Mouse (Mus musculus) intestine, postnatal 0 days (tissue): ENCODE data around the gene Sgms1. TPM values are rescaled to one million over a fixed set of nuclear protein-coding genes. Genes with fewer than 3 reads are reported as not detected.

ENCODE experiments used
- ATAC-seq: fragments of 200-750 bp; cut with Nextera tagmentation; 2 replicates; pipeline ENCODE4 v1.8.0; 2017; ENCODE audit warnings: mild to moderate bottlenecking, moderate TSS enrichment, moderate library complexity
- H3K27ac ChIP-seq: fragments of 300-500 bp; sonication (generic); 2 replicates; pipeline ENCODE4 v1.5.1; 2014; ENCODE audit warnings: mild to moderate bottlenecking, low read depth, low read length, moderate library complexity
- H3K27me3 ChIP-seq: fragments of 300-500 bp; sonication (generic); replicated peaks from 2 replicates; pipeline ENCODE4 v1.6.1; 2014; ENCODE audit warnings: low read length, mixed read lengths; ENCODE audit not compliant: control insufficient read depth, insufficient read depth
- H3K36me3 ChIP-seq: fragments of 300-500 bp; sonication (generic); 2 replicates; pipeline ENCODE4 v1.6.1; 2014; ENCODE audit warnings: mild to moderate bottlenecking, moderate library complexity; ENCODE audit not compliant: control insufficient read depth, insufficient read depth
- H3K4me1 ChIP-seq: fragments of 300-500 bp; sonication (generic); replicated peaks from 2 replicates; pipeline ENCODE4 v1.6.1; 2014; ENCODE audit warnings: antibody characterized with exemption, low read length, mixed read lengths; ENCODE audit not compliant: control insufficient read depth, insufficient read depth
- H3K4me2 ChIP-seq: fragments of 300-500 bp; sonication (generic); replicated peaks from 2 replicates; pipeline ENCODE4 v1.6.1; 2014; ENCODE audit warnings: low read depth, mild to moderate bottlenecking, moderate library complexity
- H3K4me3 ChIP-seq: fragments of 300-500 bp; sonication (generic); 2 replicates; pipeline ENCODE4 v1.5.1; 2014; ENCODE audit warnings: low read depth, low read length
- H3K9ac ChIP-seq: fragments of 300-500 bp; sonication (generic); 2 replicates; pipeline ENCODE4 v1.6.1; 2014; ENCODE audit warnings: mild to moderate bottlenecking, low read depth, low read length
- H3K9me3 ChIP-seq: fragments of 300-500 bp; sonication (generic); 2 replicates; pipeline ENCODE4 v1.6.1; 2016; ENCODE audit warnings: mixed run types; ENCODE audit not compliant: control insufficient read depth
- CTCF ChIP-seq: sonication (generic); IDR thresholded peaks from 2 replicates; pipeline ENCODE4 v1.5.1; 2016; ENCODE audit warnings: low read depth, mild to moderate bottlenecking, control low read depth, antibody characterized with exemption, moderate library complexity
- WGBS: fragments of 180-500 bp; shearing (Covaris S2); extraction: QIAGEN DNeasy Blood & Tissue Kit; methylation state at CpG from one replicate; pipeline ENCODE4 v1.1.7; 2014; 5-methylcytosine and 5-hydroxymethylcytosine counted together
- polyA plus RNA-seq: library from polyadenylated mRNA; unstranded; fragments of >200 nt; fragmentation: Nextera tagmentation; extraction: Ambion mirVana; gene quantifications from 2 replicates; pipeline ENCODE4 v1.2.1, GENCODE M21; 2015

Sgms1 gene
- polyA plus RNA-seq, 1 experiment from 2014 or later = 18.6 TPM

- Histone ChIP-seq H3K27me3 (no peaks in the 10 kb centered on the region), H3K4me2 (peak overlapping the region; percentile 97), H3K4me1 (peaks cover 8% of the 10 kb centered on the region), H3K4me3 (peak overlapping the region; percentile 76), H3K27ac (no peak overlapping the region), H3K36me3 (no peaks in the 10 kb centered on the region), H3K9ac (peak overlapping the region; percentile 70; the same call in 1 of the 2 replicates), H3K9me3 (no peaks in the 10 kb centered on the region)
- TF ChIP-seq CTCF = no peak
- ATAC-seq = no peak
- 36% methylated on average over 19 of the region's 19 CpGs for WGBS
Observed at GRCm38 (mm10) chr19:32386556-32387402, 2.7 kb downstream of the Sgms1 start.

- H3K4me2 ChIP-seq = no peak overlapping the region
- no peaks in the 10 kb centered on the region for H3K9me3 ChIP-seq
- no peak for ATAC-seq
- no peaks in the 10 kb centered on the region for H3K36me3 ChIP-seq
- H3K4me3 ChIP-seq = no peak overlapping the region
- H3K27me3 ChIP-seq = no peaks in the 10 kb centered on the region
- no peak overlapping the region for H3K9ac ChIP-seq
- TF ChIP-seq CTCF = no peak
- no peaks in the 10 kb centered on the region; the same call in none of the 2 replicates for H3K4me1 ChIP-seq
- 95% methylated on average over 8 of the region's 8 CpGs for WGBS
- H3K27ac ChIP-seq = no peak overlapping the region
Observed at GRCm38 (mm10) chr19:32383738-32384137, 5.8 kb downstream of the Sgms1 start.

GRCm38 (mm10) chr19:32381511-32381961 lies 8.0 kb downstream of the Sgms1 start:
- no peak for TF ChIP-seq CTCF
- WGBS = 70% methylated on average over 3 of the region's 3 CpGs
- no peak for ATAC-seq

GRCm38 (mm10) chr19:32380748-32381147 lies 8.8 kb downstream of the Sgms1 start:
- Histone ChIP-seq H3K4me2 (no peak overlapping the region), H3K4me3 (no peak overlapping the region), H3K9me3 (no peaks in the 10 kb centered on the region), H3K9ac (no peak overlapping the region), H3K36me3 (no peaks in the 10 kb centered on the region), H3K27ac (no peak overlapping the region), H3K27me3 (no peaks in the 10 kb centered on the region), H3K4me1 (peaks cover 3% of the 10 kb centered on the region; the same call in 1 of the 2 replicates)
- TF ChIP-seq CTCF = no peak
- ATAC-seq = no peak
- WGBS = 95% methylated on average over 11 of the region's 11 CpGs

More at GRCm38 (mm10) chr19:32381511-32381961, 8.0 kb downstream of the Sgms1 start:
- Histone ChIP-seq H3K27me3 (no peaks in the 10 kb centered on the region), H3K4me1 (peaks cover 3% of the 10 kb centered on the region), H3K36me3 (no peaks in the 10 kb centered on the region), H3K4me2 (no peak overlapping the region), H3K9ac (no peak overlapping the region), H3K4me3 (no peak overlapping the region), H3K27ac (no peak overlapping the region), H3K9me3 (no peaks in the 10 kb centered on the region)

- WGBS = 76% methylated on average over 6 of the region's 6 CpGs
- ATAC-seq = no peak
- Histone ChIP-seq H3K36me3 (no peaks in the 10 kb centered on the region), H3K9me3 (no peaks in the 10 kb centered on the region), H3K9ac (no peak overlapping the region), H3K27me3 (no peaks in the 10 kb centered on the region), H3K4me3 (no peak overlapping the region), H3K4me1 (peaks cover 3% of the 10 kb centered on the region; the same call in 1 of the 2 replicates), H3K27ac (no peak overlapping the region), H3K4me2 (no peak overlapping the region)
- no peak for TF ChIP-seq CTCF
Observed at GRCm38 (mm10) chr19:32379239-32379920, 10.1 kb downstream of the Sgms1 start.

GRCm38 (mm10) chr19:32378581-32378980 lies 10.9 kb downstream of the Sgms1 start:
- H3K36me3 ChIP-seq = no peaks in the 10 kb centered on the region
- no peak overlapping the region for H3K27ac ChIP-seq
- peaks cover 3% of the 10 kb centered on the region; the same call in 1 of the 2 replicates for H3K4me1 ChIP-seq
- no peak for TF ChIP-seq CTCF
- H3K27me3 ChIP-seq = no peaks in the 10 kb centered on the region
- 58% methylated on average over 3 of the region's 3 CpGs for WGBS
- no peak overlapping the region for H3K4me2 ChIP-seq
- ATAC-seq = no peak
- no peak overlapping the region for H3K9ac ChIP-seq
- no peaks in the 10 kb centered on the region for H3K9me3 ChIP-seq
- no peak overlapping the region for H3K4me3 ChIP-seq
